Mouse (Mus musculus) ES-Bruce4 (cell line): ENCODE measurements around the gene Hoga1. TPM values are rescaled to one million over a fixed set of nuclear protein-coding genes. Genes with fewer than 3 reads are reported as not detected.

ENCODE experiments used
- H3K27ac ChIP-seq: 2 replicates; pipeline ENCODE4 v1.5.1; 2012; ENCODE audit warnings: low read length, inconsistent platforms; ENCODE audit not compliant: insufficient read depth
- H3K27me3 ChIP-seq: 2 replicates; pipeline ENCODE4 v1.6.1; 2012; ENCODE audit warnings: mild to moderate bottlenecking, low read length, inconsistent platforms; ENCODE audit not compliant: control insufficient read depth, poor library complexity, insufficient read depth, severe bottlenecking
- H3K36me3 ChIP-seq: 2 replicates; pipeline ENCODE4 v1.6.1; 2012; ENCODE audit warnings: inconsistent platforms, mild to moderate bottlenecking, low read length, moderate library complexity; ENCODE audit not compliant: control insufficient read depth, poor library complexity, insufficient read depth, severe bottlenecking
- H3K4me1 ChIP-seq: one replicate; pipeline ENCODE4 v1.8.1; 2011; ENCODE audit warnings: low read length; ENCODE audit not compliant: control insufficient read depth, insufficient read depth
- H3K4me3 ChIP-seq: 2 replicates; pipeline ENCODE4 v1.5.1; 2011; ENCODE audit warnings: low read depth, mild to moderate bottlenecking, low read length
- H3K9ac ChIP-seq: 2 replicates; pipeline ENCODE4 v1.6.1; 2012; ENCODE audit warnings: low read depth, mild to moderate bottlenecking, inconsistent platforms; ENCODE audit not compliant: poor library complexity, severe bottlenecking
- H3K9me3 ChIP-seq: replicated peaks from 2 replicates; pipeline ENCODE4 v1.6.1; 2012; ENCODE audit warnings: mild to moderate bottlenecking, low read length, inconsistent platforms; ENCODE audit not compliant: control insufficient read depth, poor library complexity, insufficient read depth, severe bottlenecking
- CTCF ChIP-seq: IDR thresholded peaks from one replicate; pipeline ENCODE4 v1.8.1; 2011; ENCODE audit warnings: low read depth, low read length
- EP300 ChIP-seq: IDR thresholded peaks from 2 replicates; pipeline ENCODE4 v1.6.1; 2011; ENCODE audit warnings: low read depth, low read length; ENCODE audit not compliant: insufficient read depth
- POLR2A ChIP-seq: IDR thresholded peaks from one replicate; pipeline ENCODE4 v1.8.1; 2011; ENCODE audit warnings: low read length; ENCODE audit not compliant: insufficient read depth
- polyA plus RNA-seq: library from polyadenylated mRNA; stranded (reverse); fragments of >200 nt; gene quantifications from 2 replicates; pipeline ENCODE4 v1.2.4, GENCODE M21; 2011; ENCODE audit warnings: low read depth; ENCODE audit not compliant: missing spikeins, insufficient read depth, insufficient read length

Hoga1 gene
- polyA plus RNA-seq, 1 experiment, result 0.91 TPM

GRCm38 (mm10) chr19:42033611-42034010 lies 11.8 kb upstream of the Hoga1 start:
- H3K27me3 ChIP-seq, result no peaks in the 10 kb centered on the region
- H3K4me1 ChIP-seq, result no peaks in the 10 kb centered on the region
- H3K4me3 ChIP-seq, result no peak overlapping the region
- H3K27ac ChIP-seq, result no peak overlapping the region
- H3K36me3 ChIP-seq, result no peaks in the 10 kb centered on the region
- no peak overlapping the region for H3K9ac ChIP-seq
- TF ChIP-seq POLR2A (no peak), CTCF (no peak), EP300 (no peak)
- H3K9me3 ChIP-seq, result no peaks in the 10 kb centered on the region

GRCm38 (mm10) chr19:42034146-42034775 lies 11.1 kb upstream of the Hoga1 start:
- Histone ChIP-seq H3K4me3 (no peak overlapping the region), H3K9me3 (no peaks in the 10 kb centered on the region), H3K36me3 (no peaks in the 10 kb centered on the region), H3K27ac (no peak overlapping the region), H3K9ac (no peak overlapping the region), H3K4me1 (no peaks in the 10 kb centered on the region), H3K27me3 (no peaks in the 10 kb centered on the region)
- TF ChIP-seq POLR2A (no peak), EP300 (no peak), CTCF (no peak)

GRCm38 (mm10) chr19:42034881-42035455 lies 10.4 kb upstream of the Hoga1 start:
- Histone ChIP-seq H3K9me3 (no peaks in the 10 kb centered on the region), H3K4me1 (no peaks in the 10 kb centered on the region), H3K27ac (no peak overlapping the region), H3K27me3 (no peaks in the 10 kb centered on the region), H3K4me3 (no peak overlapping the region), H3K9ac (no peak overlapping the region), H3K36me3 (no peaks in the 10 kb centered on the region)
- peak; percentile 3 for TF ChIP-seq CTCF
- no peak for TF ChIP-seq EP300

- H3K36me3 ChIP-seq, result no peaks in the 10 kb centered on the region
- H3K27ac ChIP-seq, result no peak within 1 kb of the TSS
- H3K4me1 ChIP-seq, result no peaks in the 10 kb centered on the region
- TF ChIP-seq EP300 (no peak), CTCF (peak; percentile 88), POLR2A (no peak)
- no peak within 1 kb of the TSS for H3K9ac ChIP-seq
- H3K4me3 ChIP-seq, result no peak within 1 kb of the TSS
- H3K9me3 ChIP-seq, result no peaks in the 10 kb centered on the region
- H3K27me3 ChIP-seq, result no peaks in the 10 kb centered on the region
These were observed 9.8 kb upstream of the Hoga1 start, which contains the start of gene Ankrd2 for GRCm38 (mm10) chr19:42035456-42036248. Gene Ankrd2, plus strand, starts transcription at chr19:42036000.

GRCm38 (mm10) chr19:42036357-42036756 lies 9.1 kb upstream of the Hoga1 start:
- H3K36me3 ChIP-seq, result no peaks in the 10 kb centered on the region
- no peaks in the 10 kb centered on the region for H3K9me3 ChIP-seq
- no peak overlapping the region for H3K9ac ChIP-seq
- H3K4me1 ChIP-seq, result no peaks in the 10 kb centered on the region
- TF ChIP-seq EP300 (no peak), POLR2A (no peak), CTCF (no peak)
- H3K4me3 ChIP-seq, result no peak overlapping the region
- H3K27ac ChIP-seq, result no peak overlapping the region
- H3K27me3 ChIP-seq, result no peaks in the 10 kb centered on the region
